7 mouse cellular contexts compared by ENCODE assay signal in genomic region chr5:34336097-34336774, GRCm38 (mm10). TPM values are rescaled to one million over a fixed set of nuclear protein-coding genes. Genes with fewer than 3 reads are reported as not detected.
DNase-seq lines count a peak whose midpoint lies in the region; ATAC-seq lines count a peak whose summit lies in the region.

TSS of gene Rnf4 (plus strand) at chr5:34336289.

- H3K9me3 ChIP-seq in intestine, embryonic 15.5 days: no peaks in the 10 kb centered on the region
- H3K9me3 ChIP-seq in midbrain, embryonic 10.5 days (replicated peaks): no peaks in the 10 kb centered on the region

- under 1% methylated on average over 60 of the region's 67 CpGs for WGBS in intestine, embryonic 15.5 days
- WGBS in midbrain, embryonic 10.5 days: under 1% methylated on average over 67 of the region's 67 CpGs

- intact Hi-C loops in gastrocnemius, postnatal 36 days (cut with DNase I): no loop called here
- intact Hi-C loops in left cerebral cortex, postnatal 25 days (cut with DNase I): loop anchor here (1.0 to 5.0 kb wide), 3 partner anchors 33 to 129 kb away; partner anchors contain the start of genes Cfap99, Fam193a and Zfyve28

- H3K4me1 ChIP-seq in intestine, embryonic 15.5 days (replicated peaks): 0 out of 2 replicates have a peak, but pooled peaks cover 11% of the 10 kb centered on the region
- peaks cover 21% of the 10 kb centered on the region for H3K4me1 ChIP-seq in midbrain, embryonic 10.5 days

- peak; percentile 97 for DNase-seq in adrenal gland, adult 2 months
- peak; percentile 95 for DNase-seq in embryo, embryonic 11.5 days (ENCODE audit: low read depth, low spot score)
- DNase-seq in gastrocnemius, postnatal 36 days: peak; percentile 95 to 99
- peak; percentile 98 to 99 for DNase-seq in left cerebral cortex, postnatal 25 days (ENCODE audit: low spot score in 2 of 2)
- DNase-seq in midbrain, embryonic 10.5 days (ENCODE audit: low spot score): peak; percentile 99
- DNase-seq in right cerebral cortex, postnatal 4 days: peak; percentile 95

- peak within 1 kb of the TSS; percentile 91 for H3K27ac ChIP-seq in intestine, embryonic 15.5 days
- H3K27ac ChIP-seq in midbrain, embryonic 10.5 days (replicated peaks): peak within 1 kb of the TSS; percentile 97

- no peaks in the 10 kb centered on the region for H3K36me3 ChIP-seq in intestine, embryonic 15.5 days
- H3K36me3 ChIP-seq in midbrain, embryonic 10.5 days: peaks cover 25% of the 10 kb centered on the region

- no peaks in the 10 kb centered on the region for H3K27me3 ChIP-seq in intestine, embryonic 15.5 days (replicated peaks)
- no peaks in the 10 kb centered on the region for H3K27me3 ChIP-seq in midbrain, embryonic 10.5 days (ENCODE audit: low read depth, poor library complexity, severe bottlenecking)

- peak within 1 kb of the TSS; percentile 84 for H3K4me3 ChIP-seq in intestine, embryonic 15.5 days (replicated peaks)
- H3K4me3 ChIP-seq in midbrain, embryonic 10.5 days: peak within 1 kb of the TSS; percentile 89

- H3K4me2 ChIP-seq in intestine, embryonic 15.5 days (replicated peaks): peak within 1 kb of the TSS; percentile 74

- ATAC-seq in intestine, embryonic 15.5 days: peak; percentile 99

- peak within 1 kb of the TSS; percentile 88 for H3K9ac ChIP-seq in intestine, embryonic 15.5 days

RNA-seq across cellular contexts. Expression of gene Rnf4, which starts in this region (rescaled TPM):
- total RNA-seq in adrenal gland, adult 2 months (2021): 100 to 1,000 TPM in 1 of 2 experiments, 10 to 100 TPM in 1; 88.6 to 107 TPM
- 25.7 and 29.2 TPM in 2 replicates for polyA plus RNA-seq in adrenal gland, adult 2 months (2012; rRNA removed)
- total RNA-seq in gastrocnemius, postnatal 36 days (2021): 10 to 100 TPM; 16.6 to 18.4 TPM
- 144 and 149 TPM in 2 replicates for polyA plus RNA-seq in intestine, embryonic 15.5 days (2015; fragmentation: Nextera tagmentation; extraction: Ambion mirVana)
- total RNA-seq in left cerebral cortex, postnatal 25 days (2021): 10 to 100 TPM; 86.9 to 89.8 TPM
- polyA plus RNA-seq in midbrain, embryonic 10.5 days (2016; fragmentation: Nextera tagmentation; extraction: Ambion mirVana): 196 and 197 TPM in 2 replicates

Comparison
In these comparisons a context has a peak if more than half of its experiments do, and no peak if none do; other contexts are left out.
1. Peak in every context shown above with its lines: DNase-seq, ATAC-seq, H3K4me3 ChIP-seq and H3K27ac ChIP-seq.
2. RNA of gene Rnf4 (total RNA-seq): 88.6 to 107 TPM in adrenal gland, adult 2 months and 86.9 to 89.8 TPM in left cerebral cortex, postnatal 25 days; 16.6 to 18.4 TPM in gastrocnemius, postnatal 36 days; every median in the first group is over 4 times any median in the second.